Mouse (Mus musculus) T-helper 2 cell (primary cell): Measurements from ENCODE around the gene Fam19a2.

ENCODE experiments used
- in situ Hi-C: fragments of 300-600 bp; cut with MboI, MseI; formaldehyde crosslinking; loops from one replicate; pipeline ENCODE4 v1.15.1; 2025; ENCODE audit warnings: high pct_unique_total_duplicates

The Fam19a2 gene

GRCm38 (mm10) chr10:123263876-123264309, at the start of gene Fam19a2:
TSS of gene Fam19a2 (plus strand) at chr10:123263996.
- in situ Hi-C loops = no loop called here

DNA sequence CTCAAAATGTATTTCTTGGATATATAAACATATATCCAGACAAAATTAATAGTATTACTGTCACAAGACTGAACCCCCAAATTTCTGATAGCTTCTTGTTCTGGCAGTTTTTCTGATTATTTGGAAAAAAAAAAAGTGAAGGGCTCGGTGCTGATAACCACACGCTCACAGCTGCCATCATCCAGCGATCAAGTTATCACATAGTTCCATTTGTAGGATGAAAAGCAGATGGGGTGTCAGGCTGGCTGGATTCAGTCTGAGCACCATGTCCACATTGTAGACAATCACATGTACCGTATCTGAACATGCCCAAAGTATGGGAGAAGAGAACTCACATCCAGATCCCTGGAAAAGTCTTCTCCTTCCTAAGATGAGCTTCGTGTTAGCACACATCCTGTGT, 41.0 kb upstream of the Fam19a2 start:
- in situ Hi-C loops = no loop called here

GRCm38 (mm10) chr10:123229420-123229819, 34.4 kb upstream of the Fam19a2 start:
- in situ Hi-C loops = no loop called here

- in situ Hi-C loops = no loop called here
These were observed 15.7 kb upstream of the Fam19a2 start for GRCm38 (mm10) chr10:123248063-123248462.

GRCm38 (mm10) chr10:123251904-123252303, 11.9 kb upstream of the Fam19a2 start:
- in situ Hi-C loops = no loop called here

- in situ Hi-C loops = no loop called here
These were observed 9.5 kb upstream of the Fam19a2 start for GRCm38 (mm10) chr10:123254299-123254698.

DNA sequence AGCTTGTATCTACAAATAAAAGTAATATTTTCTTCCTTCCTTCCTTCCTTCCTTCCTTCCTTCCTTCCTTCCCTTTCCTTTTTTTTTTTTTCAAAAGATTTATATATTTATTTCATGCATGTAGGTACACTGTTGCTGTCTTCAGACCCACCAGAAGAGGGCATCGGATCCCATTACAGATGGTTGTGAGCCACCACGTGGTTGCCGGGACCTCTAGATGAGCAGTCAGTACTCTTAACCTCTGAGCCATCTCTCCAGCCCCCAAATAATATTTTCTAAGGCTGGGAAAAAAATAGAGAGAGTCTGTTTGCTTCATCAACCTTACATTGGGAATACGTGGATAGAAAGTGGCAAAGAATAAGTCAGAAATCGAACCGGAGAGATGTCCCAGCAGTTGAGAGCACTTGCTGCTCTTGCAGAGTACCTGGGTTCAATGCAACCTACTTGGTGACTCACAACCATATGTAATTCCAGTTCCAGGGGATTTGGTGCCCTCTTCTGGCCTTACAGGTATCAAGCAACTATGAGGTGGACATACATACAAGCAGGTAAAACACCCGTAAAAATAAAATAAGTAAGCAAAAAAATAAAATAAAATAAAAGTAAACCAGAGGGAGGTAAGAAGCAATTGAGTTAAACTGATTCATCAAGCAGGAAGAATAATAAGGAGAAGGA, 8.0 kb upstream of the Fam19a2 start:
- in situ Hi-C loops = no loop called here

- in situ Hi-C loops = no loop called here
These were observed 830 bp downstream of the Fam19a2 start for GRCm38 (mm10) chr10:123264461-123265191.

GRCm38 (mm10) chr10:123265241-123265790, 1.5 kb downstream of the Fam19a2 start:
- in situ Hi-C loops = no loop called here

GRCm38 (mm10) chr10:123268568-123268967, 4.8 kb downstream of the Fam19a2 start:
- in situ Hi-C loops = no loop called here

GRCm38 (mm10) chr10:123274554-123274953, 10.8 kb downstream of the Fam19a2 start:
- in situ Hi-C loops = no loop called here

DNA sequence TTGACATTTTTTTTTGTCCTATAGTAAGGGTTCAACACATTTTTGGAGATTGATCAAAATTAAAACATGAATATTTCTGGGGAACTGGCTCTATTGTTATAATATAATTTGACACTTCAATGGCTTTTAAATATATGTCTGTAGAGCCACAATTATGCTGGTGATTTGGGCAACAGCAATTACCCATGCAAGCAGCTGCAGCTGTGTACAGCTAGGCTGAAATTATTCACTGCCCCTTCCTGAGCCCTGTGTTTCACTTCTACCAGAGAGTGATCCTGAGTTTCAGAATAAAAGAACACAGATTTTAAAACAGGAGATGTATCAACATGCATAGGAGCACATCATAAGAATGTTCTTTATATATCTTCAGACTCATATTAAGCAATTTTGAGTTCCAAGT, 43.5 kb downstream of the Fam19a2 start:
- in situ Hi-C loops = no loop called here

- in situ Hi-C loops = no loop called here
These were observed 62.5 kb downstream of the Fam19a2 start for GRCm38 (mm10) chr10:123326271-123326670.

- in situ Hi-C loops = no loop called here
These were observed 77.5 kb downstream of the Fam19a2 start for GRCm38 (mm10) chr10:123341280-123341679.

DNA sequence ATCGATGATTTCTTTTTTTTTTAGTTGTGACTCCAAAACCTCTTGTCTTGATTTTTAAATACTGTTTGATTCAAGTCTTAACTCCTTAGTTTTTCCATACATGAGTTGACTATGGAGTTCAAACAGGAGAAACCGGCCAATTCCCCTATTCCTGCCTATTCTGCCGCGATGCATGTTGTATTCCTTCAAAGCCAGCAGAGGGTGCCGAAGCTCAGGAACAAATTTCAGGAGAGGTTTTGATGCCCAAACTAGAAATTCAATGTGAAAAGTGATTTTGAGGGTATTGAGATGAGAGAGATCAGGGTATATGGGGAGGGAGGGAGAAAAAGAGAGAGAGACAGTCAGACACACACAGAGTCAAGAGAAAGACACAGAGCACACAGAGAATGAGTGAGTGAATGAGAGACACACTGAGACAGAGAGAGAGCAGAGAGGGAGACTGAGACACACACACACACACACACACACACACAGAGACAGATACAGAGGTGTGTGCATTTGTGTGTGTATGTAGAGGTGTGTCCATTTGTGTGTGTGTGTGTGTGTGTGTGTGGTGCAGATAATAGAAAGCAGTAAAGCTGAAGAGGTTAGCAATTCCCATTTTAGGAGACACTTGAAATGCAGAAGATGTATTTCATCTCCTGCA, 78.9 kb downstream of the Fam19a2 start:
- in situ Hi-C loops = no loop called here

DNA sequence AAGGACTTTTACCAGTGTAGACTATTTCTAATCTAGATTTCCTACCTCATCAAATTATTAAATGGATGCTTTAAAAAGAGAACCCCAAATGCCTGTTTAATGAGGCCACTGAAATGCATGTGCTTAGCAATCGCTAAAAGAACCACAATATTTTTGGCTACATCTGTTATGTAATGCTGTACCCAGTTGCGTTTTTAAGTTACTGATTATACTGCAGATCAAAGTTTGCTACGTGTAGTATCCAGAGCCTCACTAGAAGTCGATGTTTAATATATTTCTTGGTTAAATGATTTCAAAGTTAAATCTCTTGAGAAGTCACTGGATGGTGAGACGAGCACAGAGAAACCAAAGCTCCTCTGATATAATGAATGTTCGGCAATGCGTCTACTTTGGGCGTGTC, 82.5 kb downstream of the Fam19a2 start:
- in situ Hi-C loops = no loop called here

DNA sequence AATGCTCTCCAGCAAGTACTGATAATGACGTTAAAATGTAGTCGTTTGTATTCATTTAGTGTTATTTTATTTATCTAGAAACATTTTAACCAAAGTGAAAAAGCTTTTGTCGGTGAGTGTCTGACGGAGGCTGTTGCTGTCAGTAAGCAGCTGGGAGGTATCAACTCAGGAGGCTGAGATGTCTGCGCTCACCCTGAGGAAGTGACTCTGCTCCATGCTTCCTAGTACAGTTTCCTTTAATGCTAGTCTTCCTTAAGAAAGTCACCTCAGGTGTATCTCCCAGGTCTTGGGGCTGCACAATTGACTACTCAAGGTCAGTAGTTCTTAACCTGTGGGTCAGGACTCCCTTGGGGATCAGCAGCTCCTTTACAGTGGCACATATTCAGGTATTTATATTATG, 89.9 kb downstream of the Fam19a2 start:
- in situ Hi-C loops = no loop called here

- in situ Hi-C loops = no loop called here
These were observed 93.2 kb downstream of the Fam19a2 start for GRCm38 (mm10) chr10:123357010-123357409.

DNA sequence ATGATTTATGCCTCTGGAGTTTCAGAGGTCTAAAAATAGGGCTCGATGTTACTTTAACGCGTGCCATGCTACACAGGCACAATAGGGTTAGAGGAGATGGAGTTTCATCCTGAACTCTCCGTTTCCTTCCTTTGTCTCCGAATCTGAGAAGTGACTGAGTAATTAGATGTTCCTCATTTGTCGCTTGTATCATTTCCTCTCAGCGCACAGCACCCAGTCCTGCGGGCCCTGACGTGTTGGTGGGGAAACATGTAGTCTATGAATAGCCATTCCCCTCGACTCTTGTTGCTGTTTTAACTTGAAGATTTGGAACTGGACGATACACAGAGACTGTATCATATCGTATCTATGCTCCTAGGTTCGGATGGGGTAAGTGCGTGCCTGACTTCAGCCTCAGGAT, 96.7 kb downstream of the Fam19a2 start:
- in situ Hi-C loops = no loop called here

GRCm38 (mm10) chr10:123364628-123365027, 100.8 kb downstream of the Fam19a2 start:
- in situ Hi-C loops = no loop called here

- in situ Hi-C loops = no loop called here
These were observed 103.5 kb downstream of the Fam19a2 start for GRCm38 (mm10) chr10:123367152-123367864.

DNA sequence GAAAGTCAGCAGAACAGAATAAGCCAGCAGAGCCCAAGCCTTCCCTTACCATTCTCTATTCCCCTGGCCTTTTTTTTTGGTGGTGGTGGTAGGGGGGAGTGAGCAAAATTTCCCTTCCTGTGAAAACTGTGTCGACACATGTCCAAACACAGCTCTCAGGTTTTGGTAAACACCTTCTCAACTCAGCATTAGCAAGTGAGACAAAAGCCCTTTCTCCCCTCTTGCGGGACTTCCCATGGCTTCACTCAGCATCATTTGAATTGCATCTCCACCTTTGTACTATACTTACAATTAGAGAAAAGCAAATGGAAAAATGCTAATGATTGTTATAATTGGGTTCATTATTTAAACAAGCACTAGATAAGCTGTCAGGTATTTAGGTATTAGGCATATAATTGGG, 119.5 kb downstream of the Fam19a2 start:
- in situ Hi-C loops = no loop called here
